Mouse (Mus musculus): ENCODE data around the gene Ulk3.

- peak; percentile 43; the same call in 1 of the 2 replicates for TF ChIP-seq POLR2A (IDR thresholded peaks at IDR 0.05; ENCODE audit: low read depth, low read length)
- no peak for TF ChIP-seq CTCF (IDR thresholded peaks at IDR 0.05; ENCODE audit: extremely low read depth, insufficient read length, insufficient replicate concordance, low read depth, low read length)
Observed at GRCm38 (mm10) chr9:57562896-57563372, 26.3 kb upstream of the Ulk3 start.

Measured in small intestine, adult 2 months (tissue).